Mouse (Mus musculus) liver, postnatal 0 days (tissue): ENCODE measurements around the gene Elfn1.
"Not testable (repeated sequence)": the region's sequence is repeated elsewhere in the genome, so short reads cannot be mapped to it uniquely, and the experiment has no call there.

Source experiments
- CTCF ChIP-seq: sonication (generic); IDR thresholded peaks from 2 replicates; pipeline ENCODE4 v1.5.1; 2016; ENCODE audit warnings: antibody characterized with exemption, low read depth
- EP300 ChIP-seq: IDR thresholded peaks from 2 replicates; pipeline ENCODE4 v1.6.1; 2016; ENCODE audit warnings: antibody characterized with exemption, low read depth, mild to moderate bottlenecking

- not testable (repeated sequence) for TF ChIP-seq CTCF, EP300
Observed at GRCm38 (mm10) chr5:139998321-139998720, 90.6 kb downstream of the Elfn1 start.
